Mouse (Mus musculus): Measurements from ENCODE around the gene Gnl3l.

DNA sequence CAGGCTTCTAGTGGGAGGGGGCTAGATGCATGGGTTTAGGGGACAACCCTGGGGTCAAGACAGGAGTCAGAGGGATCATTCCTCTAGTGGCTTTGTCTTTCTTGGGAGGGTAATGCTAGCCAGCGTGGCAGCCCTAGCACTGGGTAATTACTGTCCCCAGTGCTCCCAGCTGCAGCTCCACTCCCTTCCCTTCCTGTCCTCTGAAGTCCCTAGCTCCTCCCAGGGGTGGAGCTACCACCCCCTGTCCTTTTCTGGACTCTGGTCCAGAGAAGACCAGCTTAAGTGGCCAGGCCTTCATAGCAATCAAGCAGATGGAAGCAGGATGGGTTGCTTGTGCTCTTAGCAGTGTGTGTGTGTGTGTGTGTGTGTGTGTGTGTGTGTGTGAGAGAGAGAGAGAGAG lies 38.4 kb upstream of the Gnl3l start:
- TF ChIP-seq CTCF (IDR thresholded peaks at IDR 0.05 in 2 of 3, conservative IDR thresholded peaks at IDR 0.05 in 1 of 3; ENCODE audit: control insufficient read depth in 1 of 3, insufficient read depth in 1 of 3, low read depth in 2 of 3, low read length in 3 of 3, poor library complexity in 1 of 3, severe bottlenecking in 1 of 3) = no peak
- TF ChIP-seq UBTF (IDR thresholded peaks at IDR 0.05; ENCODE audit: borderline replicate concordance, insufficient read depth, low read depth, low read length) = no peak
- no peak for TF ChIP-seq POLR2A (IDR thresholded peaks at IDR 0.05; ENCODE audit: control insufficient read depth in 1 of 2, insufficient read depth in 1 of 2, low read depth in 1 of 2, low read length in 2 of 2, poor library complexity in 1 of 2)
- TF ChIP-seq BHLHE40 (IDR thresholded peaks at IDR 0.05; ENCODE audit: borderline replicate concordance, low read depth, low read length) = no peak

All from MEL (cell line).